Mouse (Mus musculus): ENCODE measurements around the gene Rbm3. TPM values are rescaled to one million over a fixed set of nuclear protein-coding genes. Genes with fewer than 3 reads are reported as not detected.

Gene Rbm3
- total RNA-seq (2023): 479 TPM

GRCm38 (mm10) chrX:8145153-8145991 is at the start of gene Rbm3:
Gene Rbm3 (minus strand): TSS chrX:8145880.

DNA sequence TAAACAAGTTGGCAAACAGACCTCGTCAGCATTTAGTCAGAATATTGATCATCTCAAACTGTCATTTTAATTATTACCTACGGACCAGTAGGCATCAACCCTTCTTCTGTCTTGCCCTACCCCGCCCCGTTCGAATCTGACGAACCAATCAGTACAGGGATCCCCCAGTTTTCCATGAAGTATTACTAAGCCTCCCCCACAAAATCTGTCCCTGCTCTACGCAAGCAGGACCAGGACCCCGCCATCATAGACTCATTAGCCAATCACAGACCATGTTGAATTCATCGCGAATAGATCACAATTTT is 47.7 kb upstream of the Rbm3 start, which contains the start of gene Ebp:
TSS of gene Ebp (minus strand) at position 94 of the 305 bp plus-strand sequence.

DNA sequence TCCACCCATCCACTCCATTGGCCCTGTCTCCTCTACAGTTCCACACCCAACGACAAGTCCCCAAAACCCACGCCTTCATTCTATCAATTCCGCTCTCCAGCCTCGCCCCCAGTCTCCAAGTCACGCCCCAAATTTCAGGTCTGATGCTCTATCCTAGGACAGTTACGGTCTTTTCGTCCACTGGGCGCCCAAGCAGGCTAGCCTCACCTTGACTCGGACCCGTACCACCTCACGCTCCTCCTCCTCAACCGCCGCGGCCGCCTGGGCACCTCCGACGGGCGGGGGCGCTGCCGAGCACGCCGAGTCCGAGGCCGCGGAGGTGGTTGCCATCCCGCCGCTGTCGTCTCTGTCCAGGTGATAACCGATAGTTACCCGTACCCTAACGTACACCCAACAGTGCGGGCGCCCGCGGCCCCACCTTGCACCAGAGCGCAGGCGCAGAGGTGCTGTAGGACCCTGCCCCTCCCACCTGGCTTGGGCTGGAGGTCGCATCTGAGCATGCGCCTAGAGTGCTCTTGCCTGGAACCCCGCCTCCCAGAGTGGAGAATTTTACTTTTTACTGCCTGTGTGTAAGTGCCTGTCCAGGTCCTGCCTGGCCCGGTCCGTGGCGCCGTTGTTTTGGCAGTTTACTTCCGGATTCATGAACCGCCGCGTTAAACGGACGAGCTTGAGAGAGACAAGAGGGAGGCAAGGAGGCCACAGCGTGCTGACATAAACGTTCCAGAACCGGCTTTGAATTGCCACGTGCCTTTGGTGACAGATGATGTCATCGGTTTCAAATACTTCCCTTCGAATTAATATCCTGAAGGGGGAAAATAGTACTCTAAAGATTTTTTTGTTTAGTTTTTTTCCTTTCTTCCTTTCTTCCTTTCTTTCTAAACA is 30.1 kb upstream of the Rbm3 start, which contains the start of gene Tbc1d25:
TSS of gene Tbc1d25 (minus strand) at position 678 of the 882 bp plus-strand sequence.

DNA sequence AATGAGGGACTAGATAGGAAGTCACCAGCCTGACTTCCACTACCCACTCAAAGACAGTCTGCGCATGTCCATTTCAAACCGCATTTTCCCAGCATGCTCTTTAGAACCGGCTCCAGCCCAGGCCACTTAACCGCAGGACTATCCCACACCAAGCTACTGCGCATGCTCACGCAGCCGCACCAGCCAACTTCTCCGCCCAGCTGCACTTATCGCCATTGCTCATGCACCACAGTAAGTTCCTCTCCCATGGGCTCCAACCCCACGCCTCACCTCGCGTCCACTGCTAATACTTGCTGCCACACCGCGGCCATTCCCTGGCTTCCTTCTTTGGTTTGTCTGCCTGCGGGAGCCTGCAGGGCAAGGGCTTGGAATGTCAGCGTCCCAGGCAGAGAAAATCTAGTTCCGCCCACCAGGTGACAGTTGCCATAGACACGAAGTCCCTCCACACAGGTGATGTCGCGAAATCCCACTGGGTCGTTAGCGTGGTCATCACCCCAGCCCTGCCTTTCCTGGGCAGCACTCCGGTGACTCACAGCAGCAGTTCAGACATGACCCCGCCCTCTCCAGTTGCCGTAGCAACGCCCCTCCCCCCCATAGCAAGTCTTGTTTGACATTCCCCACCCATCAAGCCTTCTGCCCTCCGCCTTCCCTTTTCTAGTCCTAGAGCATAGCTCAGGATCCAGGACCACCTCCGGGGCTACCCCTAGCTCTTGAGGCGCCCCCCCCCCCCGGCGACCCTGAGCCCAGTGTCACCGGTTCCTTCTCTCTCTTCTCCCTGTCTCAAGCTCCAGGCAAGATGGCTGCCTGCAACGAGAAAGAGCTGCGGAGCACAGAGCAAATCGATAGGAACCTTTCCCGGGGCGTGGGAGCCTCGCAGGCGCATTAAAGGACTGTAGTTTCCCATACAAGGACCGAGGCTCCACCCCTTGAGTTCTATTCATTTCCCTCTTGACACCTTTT is 13.4 kb downstream of the Rbm3 start, which contains the start of gene Wdr13:
TSS of gene Wdr13 (minus strand) at position 876 of the 960 bp plus-strand sequence.

GRCm38 (mm10) chrX:8090346-8090953 is 55.2 kb downstream of the Rbm3 start, which contains the start of gene Was:
Gene Was (minus strand): TSS chrX:8090498.

Other genes with a start within 250 kb of the Rbm3 start
- 83.4 TPM for gene Pqbp1, start 246.6 kb downstream of the Rbm3 start, total RNA-seq (2023)
- 37.8 TPM for gene Timm17b, start 246.5 kb downstream of the Rbm3 start, total RNA-seq (2023)
- gene Gm10491, start 238.0 kb downstream of the Rbm3 start, total RNA-seq (2023): not detected
- not detected for gene Gm10490, start 236.3 kb downstream of the Rbm3 start, total RNA-seq (2023)
- not detected for gene Pcsk1n, start 226.1 kb downstream of the Rbm3 start, total RNA-seq (2023)
- gene Eras, start 217.3 kb downstream of the Rbm3 start, total RNA-seq (2023): not detected
- 17.9 TPM for gene Hdac6, start 198.0 kb downstream of the Rbm3 start, total RNA-seq (2023)
- 3.3 TPM for gene Gata1, start 167.8 kb downstream of the Rbm3 start, total RNA-seq (2023)
- gene Glod5, start 127.4 kb downstream of the Rbm3 start, total RNA-seq (2023): not detected
- 30.1 TPM for gene Suv39h1, start 71.1 kb downstream of the Rbm3 start, total RNA-seq (2023)
- gene Was, start 55.4 kb downstream of the Rbm3 start, total RNA-seq (2023): 114 TPM
- gene Wdr13, start 13.0 kb downstream of the Rbm3 start, total RNA-seq (2023): 49.9 TPM
- gene Tbc1d25, start 30.3 kb upstream of the Rbm3 start, total RNA-seq (2023): 16.9 TPM
- gene Ebp, start 47.6 kb upstream of the Rbm3 start, total RNA-seq (2023): 48.9 TPM
- not detected for gene Porcn, start 60.6 kb upstream of the Rbm3 start, total RNA-seq (2023)
- 16.3 TPM for gene Ftsj1, start 106.5 kb upstream of the Rbm3 start, total RNA-seq (2023)
- not detected for gene Slc38a5, start 125.3 kb upstream of the Rbm3 start, total RNA-seq (2023)
- not detected for gene Ssxb10, start 181.5 kb upstream of the Rbm3 start, total RNA-seq (2023)
- not detected for gene Ssxb9, start 221.1 kb upstream of the Rbm3 start, total RNA-seq (2023)

Data from CD4-positive naive resting alpha-beta T cell, adult 57 days (primary cell).